Mouse (Mus musculus): ENCODE measurements around the gene Hibadh. TPM values are rescaled to one million over a fixed set of nuclear protein-coding genes. Genes with fewer than 3 reads are reported as not detected.
"Not testable (repeated sequence)": the region's sequence is repeated elsewhere in the genome, so short reads cannot be mapped to it uniquely, and the experiment has no call there.

Gene Hibadh
- polyA plus RNA-seq, 1 experiment from 2014 or later = 111 TPM

GRCm38 (mm10) chr6:52669878-52670277, 29.7 kb upstream of the Hibadh start:
- not testable (repeated sequence) for H3K4me3 ChIP-seq (replicated peaks); H3K9me3 ChIP-seq; H3K4me1 ChIP-seq; H3K27ac ChIP-seq; H3K9ac ChIP-seq; H3K27me3 ChIP-seq (replicated peaks); H3K36me3 ChIP-seq; H3K4me2 ChIP-seq; ATAC-seq (ENCODE audit: insufficient read depth, low FRiP score, low read depth)
- WGBS = 51% methylated on average over 2 of the region's 2 CpGs

GRCm38 (mm10) chr6:52667641-52668040, 27.5 kb upstream of the Hibadh start:
- no peaks in the 10 kb centered on the region for H3K36me3 ChIP-seq
- H3K27me3 ChIP-seq (replicated peaks) = no peaks in the 10 kb centered on the region
- ATAC-seq (ENCODE audit: insufficient read depth, low FRiP score, low read depth) = no peak
- H3K27ac ChIP-seq = no peak overlapping the region
- no peaks in the 10 kb centered on the region for H3K9me3 ChIP-seq
- no peak overlapping the region for H3K4me3 ChIP-seq (replicated peaks)
- 79% methylated on average over 3 of the region's 3 CpGs for WGBS
- H3K4me1 ChIP-seq = no peaks in the 10 kb centered on the region
- no peak overlapping the region for H3K9ac ChIP-seq
- no peak overlapping the region for H3K4me2 ChIP-seq

DNA sequence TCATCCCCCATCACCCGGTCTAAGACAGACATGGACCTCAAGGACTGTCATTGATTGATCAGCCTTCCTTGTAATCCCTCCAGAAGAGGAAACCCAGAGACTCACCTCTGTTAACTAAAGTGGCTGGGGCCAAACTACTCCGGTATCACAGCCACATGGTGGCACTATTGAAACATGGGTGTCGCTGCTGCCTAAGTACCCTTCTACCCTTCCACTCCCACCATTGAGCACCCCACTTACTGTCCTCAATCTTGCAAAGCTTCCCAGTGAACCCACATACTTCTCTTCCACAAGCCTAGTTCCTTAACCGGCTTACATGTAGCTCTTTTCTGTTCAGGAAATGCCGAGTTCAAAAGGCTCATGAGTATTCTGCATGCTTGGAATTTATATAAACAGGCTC, 22.8 kb upstream of the Hibadh start:
- no peaks in the 10 kb centered on the region for H3K27me3 ChIP-seq (replicated peaks)
- ATAC-seq (ENCODE audit: insufficient read depth, low FRiP score, low read depth) = no peak
- H3K27ac ChIP-seq = no peak overlapping the region
- no peak overlapping the region for H3K9ac ChIP-seq
- WGBS = 35% methylated on average over 5 of the region's 5 CpGs
- no peak overlapping the region for H3K4me3 ChIP-seq (replicated peaks)
- H3K4me2 ChIP-seq = no peak overlapping the region
- H3K9me3 ChIP-seq = no peaks in the 10 kb centered on the region
- no peaks in the 10 kb centered on the region for H3K36me3 ChIP-seq
- H3K4me1 ChIP-seq = no peaks in the 10 kb centered on the region

GRCm38 (mm10) chr6:52655266-52655665, 15.1 kb upstream of the Hibadh start:
- Histone ChIP-seq H3K9me3 (no peaks in the 10 kb centered on the region), H3K4me1 (no peaks in the 10 kb centered on the region), H3K4me3 (replicated peaks) (no peak overlapping the region), H3K36me3 (no peaks in the 10 kb centered on the region), H3K4me2 (no peak overlapping the region), H3K9ac (no peak overlapping the region), H3K27me3 (replicated peaks) (no peaks in the 10 kb centered on the region), H3K27ac (no peak overlapping the region)
- ATAC-seq (ENCODE audit: insufficient read depth, low FRiP score, low read depth) = no peak
- 83% methylated on average over 4 of the region's 4 CpGs for whole genome bisulfite sequencing

GRCm38 (mm10) chr6:52648806-52649205, 8.6 kb upstream of the Hibadh start:
- WGBS = 73% methylated on average over 11 of the region's 11 CpGs
- Histone ChIP-seq H3K27ac (no peak overlapping the region), H3K9me3 (no peaks in the 10 kb centered on the region)

DNA sequence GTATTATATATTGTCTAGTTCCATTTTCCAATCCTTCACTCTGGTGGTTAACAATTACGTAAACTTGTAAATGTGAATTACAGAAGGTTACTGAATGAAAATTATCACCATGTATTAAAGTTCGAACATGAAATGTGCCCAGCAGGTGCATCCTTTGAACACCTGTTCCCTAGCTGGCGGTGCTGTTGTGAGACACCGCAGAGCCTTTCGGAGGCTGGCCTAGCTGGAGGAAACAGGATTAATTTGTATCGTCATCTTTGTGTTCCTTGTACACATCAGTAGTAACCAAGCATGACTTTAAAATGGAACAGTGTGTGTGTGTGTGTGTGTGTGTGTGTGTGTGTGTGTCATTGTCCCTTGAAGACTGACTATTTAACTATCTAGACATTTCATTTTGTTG, 7.8 kb upstream of the Hibadh start:
- H3K4me2 ChIP-seq = no peak overlapping the region
- no peaks in the 10 kb centered on the region for H3K4me1 ChIP-seq
- H3K4me3 ChIP-seq (replicated peaks) = no peak overlapping the region
- H3K9me3 ChIP-seq = no peaks in the 10 kb centered on the region
- no peak for ATAC-seq (ENCODE audit: insufficient read depth, low FRiP score, low read depth)
- 90% methylated on average over 6 of the region's 6 CpGs for WGBS
- no peaks in the 10 kb centered on the region for H3K36me3 ChIP-seq
- H3K27me3 ChIP-seq (replicated peaks) = no peaks in the 10 kb centered on the region
- H3K27ac ChIP-seq = no peak overlapping the region
- no peak overlapping the region for H3K9ac ChIP-seq

More at GRCm38 (mm10) chr6:52648806-52649205, 8.6 kb upstream of the Hibadh start:
- H3K27me3 ChIP-seq (replicated peaks) = no peaks in the 10 kb centered on the region
- H3K9ac ChIP-seq = no peak overlapping the region
- no peak overlapping the region for H3K4me3 ChIP-seq (replicated peaks)
- H3K4me2 ChIP-seq = no peak overlapping the region
- no peaks in the 10 kb centered on the region for H3K4me1 ChIP-seq
- no peaks in the 10 kb centered on the region for H3K36me3 ChIP-seq
- ATAC-seq (ENCODE audit: insufficient read depth, low FRiP score, low read depth) = no peak

DNA sequence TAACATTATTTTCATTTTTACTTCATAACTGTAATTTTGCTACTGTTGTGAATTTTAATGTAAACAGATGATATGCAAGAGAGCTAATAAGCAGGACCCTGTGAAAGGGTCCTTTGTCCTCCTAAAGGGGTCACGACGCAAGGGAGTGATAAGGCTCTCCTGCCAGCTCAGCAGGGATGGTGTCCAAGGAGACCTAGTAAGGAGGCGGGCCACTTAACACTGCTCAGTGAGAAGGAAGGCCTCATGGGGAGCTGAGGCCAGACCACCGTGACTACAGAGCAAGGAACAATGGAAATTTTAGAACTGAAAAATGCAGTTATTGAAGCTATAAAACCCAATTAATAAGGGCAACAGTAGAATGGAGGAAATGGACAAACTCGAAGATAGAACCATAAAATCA, 5.7 kb upstream of the Hibadh start:
- Histone ChIP-seq H3K4me2 (no peak overlapping the region), H3K4me1 (no peaks in the 10 kb centered on the region), H3K36me3 (no peaks in the 10 kb centered on the region), H3K4me3 (replicated peaks) (no peak overlapping the region), H3K27ac (no peak overlapping the region), H3K27me3 (replicated peaks) (no peaks in the 10 kb centered on the region), H3K9ac (no peak overlapping the region), H3K9me3 (no peaks in the 10 kb centered on the region)
- no peak for ATAC-seq (ENCODE audit: insufficient read depth, low FRiP score, low read depth)
- WGBS = 36% methylated on average over 5 of the region's 5 CpGs

- Histone ChIP-seq H3K36me3 (no peaks in the 10 kb centered on the region), H3K27ac (no peak overlapping the region), H3K4me2 (no peak overlapping the region), H3K9ac (no peak overlapping the region), H3K4me1 (0 out of 2 replicates have a peak, but pooled peaks cover 2% of the 10 kb centered on the region), H3K4me3 (replicated peaks) (no peak overlapping the region), H3K27me3 (replicated peaks) (no peaks in the 10 kb centered on the region), H3K9me3 (no peaks in the 10 kb centered on the region)
- 36% methylated on average over 7 of the region's 7 CpGs for WGBS
- ATAC-seq (ENCODE audit: insufficient read depth, low FRiP score, low read depth) = no peak
Measured at GRCm38 (mm10) chr6:52642152-52642551, 2.0 kb upstream of the Hibadh start.

- WGBS = 64% methylated on average over 3 of the region's 3 CpGs
- no peaks in the 10 kb centered on the region for H3K27me3 ChIP-seq (replicated peaks)
- no peak overlapping the region for H3K4me3 ChIP-seq (replicated peaks)
- no peaks in the 10 kb centered on the region for H3K9me3 ChIP-seq
- no peak for ATAC-seq (ENCODE audit: insufficient read depth, low FRiP score, low read depth)
- no peaks in the 10 kb centered on the region for H3K36me3 ChIP-seq
- no peak overlapping the region for H3K9ac ChIP-seq
- no peak overlapping the region for H3K4me2 ChIP-seq
- no peak overlapping the region for H3K27ac ChIP-seq
- H3K4me1 ChIP-seq = 0 out of 2 replicates have a peak, but pooled peaks cover 2% of the 10 kb centered on the region
Measured at GRCm38 (mm10) chr6:52641076-52641475, 887 bp upstream of the Hibadh start.

DNA sequence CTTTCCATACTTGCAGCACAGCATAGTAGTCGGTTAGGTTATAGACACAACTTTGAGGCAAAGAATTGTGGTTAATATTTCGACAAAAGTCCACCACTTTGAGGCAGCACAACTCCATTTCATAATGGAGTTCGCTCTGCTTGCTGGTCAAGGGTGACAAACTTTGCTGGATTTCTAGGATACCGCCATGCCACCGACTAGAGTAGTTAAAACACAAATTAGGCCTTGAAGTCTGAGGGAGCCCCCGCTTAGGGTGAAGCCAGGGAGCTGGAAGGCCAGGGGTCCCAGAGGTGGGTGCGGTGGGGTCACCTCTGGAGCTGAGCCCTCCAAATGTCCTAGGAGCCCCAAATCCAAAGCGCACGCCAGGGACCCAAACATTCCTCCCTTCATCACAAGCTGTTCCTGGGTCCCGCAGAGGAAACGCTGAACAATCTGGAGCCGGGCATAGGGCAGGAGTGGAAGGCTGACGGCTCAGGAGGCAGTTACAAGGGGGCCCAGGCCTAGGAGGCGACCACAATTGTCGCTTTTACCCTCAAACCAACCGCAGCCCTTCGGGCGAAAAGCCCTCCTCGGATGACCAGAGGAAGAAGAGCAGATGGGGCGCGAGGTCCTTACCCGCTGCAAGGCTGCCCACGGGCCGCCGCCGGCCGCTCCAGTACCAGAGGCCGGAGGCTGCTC, 504 bp downstream of the Hibadh start:
- 0 out of 2 replicates have a peak, but pooled peaks cover 2% of the 10 kb centered on the region for H3K4me1 ChIP-seq
- no peaks in the 10 kb centered on the region for H3K27me3 ChIP-seq (replicated peaks)
- H3K27ac ChIP-seq = peak overlapping the region; percentile 71
- H3K9me3 ChIP-seq = no peaks in the 10 kb centered on the region
- WGBS = under 1% methylated on average over 28 of the region's 28 CpGs
- H3K9ac ChIP-seq = peak overlapping the region; percentile 76
- no peak; the same call in 1 of the 2 replicates for ATAC-seq (ENCODE audit: insufficient read depth, low FRiP score, low read depth)
- peak overlapping the region; percentile 78 for H3K4me2 ChIP-seq
- H3K4me3 ChIP-seq (replicated peaks) = peak overlapping the region; percentile 85
- no peaks in the 10 kb centered on the region for H3K36me3 ChIP-seq

GRCm38 (mm10) chr6:52638471-52639185, 1.6 kb downstream of the Hibadh start:
- Histone ChIP-seq H3K4me3 (replicated peaks) (peak overlapping the region; percentile 85; the same call in 1 of the 2 replicates), H3K36me3 (no peaks in the 10 kb centered on the region), H3K9ac (no peak overlapping the region), H3K4me1 (0 out of 2 replicates have a peak, but pooled peaks cover 2% of the 10 kb centered on the region), H3K4me2 (peak overlapping the region; percentile 78), H3K27me3 (replicated peaks) (no peaks in the 10 kb centered on the region), H3K27ac (no peak overlapping the region), H3K9me3 (no peaks in the 10 kb centered on the region)
- ATAC-seq (ENCODE audit: insufficient read depth, low FRiP score, low read depth) = no peak
- 67% methylated on average over 1 of the region's 1 CpGs for WGBS

GRCm38 (mm10) chr6:52637337-52637736, 2.9 kb downstream of the Hibadh start:
- Histone ChIP-seq H3K27ac (no peak overlapping the region), H3K4me1 (0 out of 2 replicates have a peak, but pooled peaks cover 2% of the 10 kb centered on the region), H3K9me3 (no peaks in the 10 kb centered on the region), H3K4me3 (replicated peaks) (no peak overlapping the region), H3K27me3 (replicated peaks) (no peaks in the 10 kb centered on the region), H3K36me3 (no peaks in the 10 kb centered on the region), H3K9ac (no peak overlapping the region), H3K4me2 (no peak overlapping the region)
- WGBS = 86% methylated on average over 4 of the region's 4 CpGs
- ATAC-seq (ENCODE audit: insufficient read depth, low FRiP score, low read depth) = no peak

Data from stomach, embryonic 15.5 days (tissue).